Mouse (Mus musculus) megakaryocyte progenitor cell, adult 5-6 weeks (primary cell): Measurements from ENCODE around the gene Fam214a. TPM values are rescaled to one million over a fixed set of nuclear protein-coding genes. Genes with fewer than 3 reads are reported as not detected.
A peak's percentile ranks its signal among the peaks of the same experiment; 100 is the strongest.

Source experiments
- ATAC-seq: replicated peaks from 2 replicates; pipeline ENCODE4 v1.8.0; 2016; ENCODE audit warnings: mild to moderate bottlenecking, moderate TSS enrichment, inconsistent platforms; ENCODE audit not compliant: poor library complexity
- total RNA-seq, 2 experiments: library from RNA; stranded (forward) in 1 of 2; stranded (reverse) in 1 of 2; fragments of 157-497, 149-512 nt in 1 of 2; fragments of 200-1000 nt in 1 of 2; gene quantifications; 2 replicates each; pipeline versions ENCODE4 v1.2.3 to v1.2.4; 2015 to 2017

The Fam214a gene
- total RNA-seq (2015): 6.9 and 7.1 TPM in 2 replicates
- 6.6 and 7.1 TPM in 2 replicates for total RNA-seq (2017)

- ATAC-seq: peak; percentile 90
Measured at GRCm38 (mm10) chr9:74952756-74953247, at the start of gene Fam214a. Fam214a (plus strand) TSS chr9:74952884.

GRCm38 (mm10) chr9:74904866-74905508 lies 47.7 kb upstream of the Fam214a start:
- ATAC-seq: peak; percentile 94

GRCm38 (mm10) chr9:74906951-74907350 lies 45.7 kb upstream of the Fam214a start:
- peak; percentile 69 for ATAC-seq

DNA sequence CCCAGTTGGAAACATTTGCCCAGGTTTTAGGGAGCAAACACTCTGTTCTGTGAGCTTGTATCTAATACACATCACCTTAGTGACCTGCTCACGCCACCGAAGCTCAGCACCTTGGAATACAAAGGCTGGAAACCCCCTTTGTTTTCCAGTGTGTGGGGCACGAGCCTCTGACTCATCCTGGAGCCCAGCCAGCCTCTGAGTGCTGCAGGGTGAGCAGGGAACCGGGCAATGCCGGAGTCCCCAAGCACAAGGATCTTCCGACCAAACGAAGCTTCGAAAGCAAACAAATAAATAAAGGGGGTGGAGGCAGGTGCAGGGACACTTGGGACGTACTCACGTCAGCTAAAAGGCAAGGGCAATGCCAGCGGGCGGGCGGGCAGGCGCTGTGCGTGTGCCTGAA lies 43.4 kb upstream of the Fam214a start:
- no peak for ATAC-seq

DNA sequence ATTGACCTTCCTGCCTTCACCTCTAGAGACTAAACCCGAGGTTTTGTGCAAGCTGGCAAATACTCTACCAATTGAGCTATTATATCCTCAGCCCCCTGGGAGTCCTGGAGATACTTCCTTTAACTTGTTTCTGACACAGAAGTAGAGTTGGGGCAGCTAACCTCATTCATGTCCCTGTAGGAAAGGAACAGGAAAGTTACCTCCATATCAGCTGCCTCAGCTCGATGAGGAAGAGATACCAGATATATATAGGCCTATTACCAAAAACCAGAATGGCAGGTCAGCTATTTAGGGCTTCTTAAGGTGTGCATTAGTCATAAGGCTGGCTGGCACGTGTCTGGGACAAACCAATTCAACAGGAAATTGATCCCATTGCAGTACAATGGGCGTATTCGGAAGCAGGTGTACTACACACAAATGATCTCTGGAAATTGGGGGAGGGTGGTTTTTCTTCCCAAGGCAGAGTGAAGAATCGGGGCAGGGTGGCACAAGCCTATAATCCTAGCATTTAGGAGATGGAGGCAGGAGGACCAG lies 42.4 kb upstream of the Fam214a start:
- no peak for ATAC-seq

- no peak for ATAC-seq
Measured at GRCm38 (mm10) chr9:74911430-74911829, 41.3 kb upstream of the Fam214a start.

- no peak for ATAC-seq
Measured at GRCm38 (mm10) chr9:74911919-74912318, 40.8 kb upstream of the Fam214a start.

GRCm38 (mm10) chr9:74912619-74913376 lies 39.9 kb upstream of the Fam214a start:
- ATAC-seq: peak; percentile 68

DNA sequence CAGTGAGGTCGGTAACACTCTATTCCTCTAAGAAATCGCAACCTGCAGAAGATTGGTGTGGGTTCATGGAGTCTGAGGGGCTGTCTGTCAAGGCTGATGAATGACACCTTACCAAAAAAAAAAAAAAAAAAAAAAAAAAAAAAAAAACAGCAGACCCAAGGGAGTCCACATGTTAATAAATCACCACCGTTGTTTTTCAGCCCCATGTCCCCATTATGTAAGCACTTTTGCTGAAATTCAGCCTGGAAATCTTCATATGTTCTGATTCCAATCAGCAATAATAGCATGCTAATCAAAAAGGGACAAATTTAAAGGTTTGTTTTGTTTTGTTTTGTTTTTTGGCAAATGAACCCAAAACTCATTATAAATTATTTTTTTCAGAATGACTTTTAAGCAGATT lies 37.1 kb upstream of the Fam214a start:
- ATAC-seq: no peak

GRCm38 (mm10) chr9:74920450-74920849 lies 32.2 kb upstream of the Fam214a start:
- ATAC-seq: no peak

DNA sequence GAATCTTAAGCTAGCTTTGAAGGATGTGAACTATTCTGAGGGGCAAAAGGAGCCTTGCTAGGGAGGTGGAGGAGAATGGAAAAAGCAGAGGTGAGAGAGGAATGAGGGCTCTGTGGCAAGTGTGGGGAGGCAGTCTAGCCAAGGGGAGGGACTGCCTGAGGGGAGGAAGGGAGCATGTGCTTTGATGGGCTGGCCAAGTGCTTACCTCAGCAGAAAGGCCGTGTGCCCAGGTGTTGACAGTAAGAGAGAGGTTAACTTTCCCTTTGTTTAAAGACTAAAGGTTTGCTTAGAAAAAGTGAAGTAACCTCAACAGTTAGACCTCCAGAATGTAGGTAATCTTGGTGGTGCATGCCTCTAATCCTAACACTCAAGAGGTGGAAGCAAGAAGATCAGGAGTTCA lies 31.3 kb upstream of the Fam214a start:
- ATAC-seq: no peak

DNA sequence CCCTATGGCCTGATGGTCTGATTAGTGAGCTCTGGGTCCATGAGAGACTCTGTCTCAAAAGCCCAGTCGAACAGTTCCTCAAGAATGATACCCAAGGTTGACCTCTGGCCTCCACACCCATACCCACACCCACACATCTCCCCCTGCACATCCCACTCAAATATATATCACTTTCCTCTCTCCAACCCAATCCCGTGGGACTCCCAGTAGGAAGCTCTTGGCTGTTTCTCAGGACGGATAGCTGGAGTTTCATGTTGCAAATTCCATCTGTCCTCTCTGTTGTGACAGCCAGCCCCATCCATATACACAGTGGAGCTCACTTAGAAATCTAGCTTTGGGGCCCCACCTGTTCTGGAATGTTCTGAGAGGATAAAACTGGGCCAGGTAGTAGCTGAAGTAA lies 29.8 kb upstream of the Fam214a start:
- no peak for ATAC-seq

DNA sequence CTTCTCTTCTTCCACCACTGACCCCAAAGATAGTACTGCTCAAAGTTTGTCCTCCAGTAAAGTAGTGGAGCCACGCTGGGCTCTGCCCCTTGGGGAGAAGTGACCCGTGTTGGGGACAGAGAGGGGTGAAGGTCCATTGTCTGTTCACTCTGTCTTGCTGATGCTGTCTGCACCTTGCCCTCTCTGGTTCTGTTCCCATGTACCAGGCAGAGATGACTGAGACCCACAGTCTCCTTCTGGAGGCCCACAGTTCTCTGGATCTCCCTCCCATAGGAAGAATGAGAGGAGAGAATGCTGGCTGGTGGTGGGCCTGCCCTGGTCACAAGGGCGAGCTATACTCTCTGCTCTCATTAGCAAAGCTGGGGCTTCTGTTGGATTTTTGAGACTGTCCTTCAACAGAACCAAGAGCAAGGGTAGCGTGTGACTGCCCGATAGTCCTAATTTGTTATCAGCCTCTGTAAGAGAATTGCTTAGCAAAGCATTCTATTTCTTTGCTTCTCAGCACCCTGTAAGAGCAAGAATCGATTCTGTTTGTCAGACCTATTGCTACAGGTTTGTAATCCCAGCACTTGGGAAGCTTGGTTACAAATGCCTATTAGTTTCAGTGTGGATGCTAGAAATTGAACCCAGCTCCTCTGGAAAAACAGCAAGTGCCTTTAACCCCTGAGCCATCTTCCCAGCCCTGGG lies 29.2 kb upstream of the Fam214a start:
- ATAC-seq: no peak

DNA sequence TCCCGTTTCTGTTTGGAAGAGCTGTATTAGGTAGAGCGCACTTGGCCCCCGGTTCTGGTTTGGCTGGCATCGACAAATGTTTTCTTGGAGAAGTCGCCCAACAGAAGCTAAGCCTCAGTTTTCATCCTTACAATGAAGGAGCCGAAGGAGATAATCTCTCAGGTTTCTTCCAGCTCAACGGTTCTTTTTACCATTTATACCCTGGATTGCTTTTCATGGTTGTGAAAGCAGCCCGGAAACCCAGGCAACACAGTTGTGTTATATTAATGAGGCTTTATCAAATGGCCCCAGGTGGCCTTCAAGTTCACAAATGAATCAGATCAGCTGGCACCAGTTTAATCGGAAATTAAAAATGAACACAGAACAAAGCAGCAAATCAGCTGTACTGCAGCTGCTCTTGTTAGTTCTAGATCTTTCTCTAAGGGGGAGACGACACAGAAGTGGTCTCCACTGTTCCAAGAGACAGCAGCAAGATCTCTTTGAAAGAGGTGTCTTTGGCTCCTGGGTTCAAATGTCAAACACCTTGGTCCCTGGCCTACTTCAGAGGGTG lies 27.4 kb upstream of the Fam214a start:
- ATAC-seq: no peak

- no peak for ATAC-seq
Measured at GRCm38 (mm10) chr9:74929981-74930423, 22.7 kb upstream of the Fam214a start.

GRCm38 (mm10) chr9:74930653-74931052 lies 22.0 kb upstream of the Fam214a start:
- no peak for ATAC-seq

DNA sequence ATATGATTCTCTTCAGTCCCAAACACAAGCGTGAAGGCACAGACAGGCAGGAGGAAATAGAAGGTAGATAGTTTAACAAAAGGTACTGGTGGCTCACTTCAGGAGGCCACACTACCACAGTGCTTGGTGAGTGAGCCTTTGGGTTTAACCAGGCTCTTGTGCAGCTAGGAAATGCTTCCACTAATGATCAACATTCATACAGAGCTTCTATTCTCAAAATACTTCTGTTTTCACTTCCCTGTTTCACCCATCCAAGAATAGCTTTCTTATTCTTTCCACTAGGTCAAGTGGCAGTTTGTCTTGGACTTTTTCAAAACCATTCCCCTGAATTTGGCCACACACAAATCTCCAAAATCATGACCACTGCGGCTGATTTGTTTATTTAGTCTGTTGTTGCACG lies 17.4 kb upstream of the Fam214a start:
- peak; percentile 63 for ATAC-seq

DNA sequence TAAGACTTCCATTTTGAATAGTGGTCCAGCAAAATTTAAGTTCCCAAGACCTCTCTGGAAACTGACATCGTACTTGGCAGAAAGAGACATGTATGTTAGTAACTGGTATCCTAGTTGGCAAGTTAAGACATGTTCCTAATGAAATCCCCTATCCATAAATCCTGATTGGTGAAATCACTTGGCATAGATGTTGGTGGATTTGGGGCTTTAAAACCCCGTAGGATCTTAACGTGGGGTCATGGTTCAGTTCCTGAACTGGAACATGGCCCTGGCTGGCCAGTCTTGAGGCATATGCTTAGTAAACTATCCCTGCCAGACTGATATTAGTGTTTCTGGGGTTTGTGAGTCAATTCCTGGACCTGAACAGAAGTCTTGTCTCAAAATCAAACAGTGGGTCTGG lies 14.9 kb upstream of the Fam214a start:
- no peak for ATAC-seq

GRCm38 (mm10) chr9:74938670-74939534 lies 13.8 kb upstream of the Fam214a start:
- ATAC-seq: peak; percentile 77
